Mouse (Mus musculus) ES-E14 (cell line): Measurements from ENCODE around the gene Gsg1l2. TPM values are rescaled to one million over a fixed set of nuclear protein-coding genes. Genes with fewer than 3 reads are reported as not detected.

Source experiments
- DNase-seq: peaks from one replicate; pipeline ENCODE4 v3.0.0-alpha.2; 2013; ENCODE audit warnings: low read depth, low spot score
- H3K27ac ChIP-seq: 2 replicates; pipeline ENCODE4 v1.5.1; 2012; ENCODE audit warnings: low read depth, mild to moderate bottlenecking, low read length, moderate library complexity, mixed read lengths; ENCODE audit not compliant: poor library complexity, insufficient read depth, severe bottlenecking
- H3K36me3 ChIP-seq: 2 replicates; pipeline ENCODE4 v1.6.1; 2012; ENCODE audit warnings: mild to moderate bottlenecking, low read length, moderate library complexity, mixed read lengths; ENCODE audit not compliant: control insufficient read depth, poor library complexity, insufficient read depth, severe bottlenecking
- H3K4me1 ChIP-seq, 2 experiments: fragments of 150-350 bp in 1 of 2; sonication (generic) in 1 of 2; 2 replicates each; pipeline ENCODE4 v1.6.1; 2012; ENCODE audit warnings: low read length in 2 of 2, mild to moderate bottlenecking in 1 of 2, mixed read lengths in 1 of 2; ENCODE audit not compliant: control insufficient read depth in 2 of 2, insufficient read depth in 2 of 2, poor library complexity in 1 of 2
- H3K4me3 ChIP-seq, 2 experiments: fragments of 150-350 bp in 1 of 2; sonication (generic) in 1 of 2; 2 replicates each; pipeline ENCODE4 v1.5.1; 2012; ENCODE audit warnings: low read length in 2 of 2, low read depth in 1 of 2, mild to moderate bottlenecking in 1 of 2, mixed read lengths in 1 of 2; ENCODE audit not compliant: insufficient read depth in 1 of 2, poor library complexity in 1 of 2, severe bottlenecking in 1 of 2
- H3K9ac ChIP-seq: 2 replicates; pipeline ENCODE4 v1.6.1; 2012; ENCODE audit warnings: low read depth, mild to moderate bottlenecking, low read length, mixed read lengths; ENCODE audit not compliant: poor library complexity, insufficient read depth, severe bottlenecking
- H3K9me3 ChIP-seq: fragments of 150-350 bp; sonication (generic); 2 replicates; pipeline ENCODE4 v1.6.1; 2012; ENCODE audit warnings: low read depth, mild to moderate bottlenecking, low read length; ENCODE audit not compliant: control insufficient read depth, insufficient read depth
- CHD2 ChIP-seq: IDR thresholded peaks from 2 replicates; pipeline ENCODE4 v1.6.1; 2014; ENCODE audit warnings: mild to moderate bottlenecking, low read depth, low read length, inconsistent platforms
- HCFC1 ChIP-seq: IDR thresholded peaks from 2 replicates; pipeline ENCODE4 v1.6.1; 2012; ENCODE audit warnings: low read length, inconsistent platforms, borderline replicate concordance; ENCODE audit not compliant: insufficient read depth
- MAFK ChIP-seq: IDR thresholded peaks from 2 replicates; pipeline ENCODE4 v1.6.1; 2014; ENCODE audit warnings: mild to moderate bottlenecking, low read depth, low read length, inconsistent platforms; ENCODE audit not compliant: insufficient read depth
- ZC3H11A ChIP-seq: IDR thresholded peaks from 2 replicates; pipeline ENCODE4 v1.6.1; 2012; ENCODE audit warnings: low read depth, mild to moderate bottlenecking, inconsistent platforms, low read length, borderline replicate concordance
- ZNF384 ChIP-seq: IDR thresholded peaks from 2 replicates; pipeline ENCODE4 v1.6.1; 2012; ENCODE audit warnings: low read depth, low read length, inconsistent platforms
- in situ Hi-C, 2 experiments: fragments of 600-800 bp; cut with MboI; formaldehyde crosslinking; loops; one replicate each; pipeline ENCODE4 v1.15.1; 2025; ENCODE audit warnings: low sequenced_read_pairs in 2 of 2, inconsistent platforms in 1 of 2; ENCODE audit not compliant: unreplicated experiment in 2 of 2
- total RNA-seq: library from RNA; depleted of rRNA; stranded (reverse); fragments of 300-350 nt; gene quantifications from 2 replicates; pipeline ENCODE4 v1.2.3, GENCODE M21; 2012; rRNA removed

Gsg1l2 gene
- total RNA-seq, 1 experiment, result not detected

- Histone ChIP-seq H3K27ac (no peak overlapping the region), H3K4me3 (no peak overlapping the region), H3K36me3 (no peaks in the 10 kb centered on the region), H3K9ac (no peak overlapping the region), H3K4me1 (no peaks in the 10 kb centered on the region), H3K9me3 (no peaks in the 10 kb centered on the region)
- no peak for DNase-seq
- in situ Hi-C loops, result no loop called here
- no peak for TF ChIP-seq CHD2
- TF ChIP-seq ZC3H11A, result no peak
- no peak for TF ChIP-seq MAFK
- TF ChIP-seq HCFC1, result no peak
- TF ChIP-seq ZNF384, result no peak
Observed at GRCm38 (mm10) chr11:67821560-67821959, 47.2 kb downstream of the Gsg1l2 start.

GRCm38 (mm10) chr11:67828360-67829059 is 54.1 kb downstream of the Gsg1l2 start:
- H3K4me3 ChIP-seq, result no peak overlapping the region
- H3K27ac ChIP-seq, result no peak overlapping the region
- no peak overlapping the region for H3K9ac ChIP-seq
- no peak for DNase-seq
- no peaks in the 10 kb centered on the region for H3K9me3 ChIP-seq
- no peak for TF ChIP-seq ZNF384
- no peak for TF ChIP-seq HCFC1
- TF ChIP-seq CHD2, result no peak
- TF ChIP-seq ZC3H11A, result no peak
- TF ChIP-seq MAFK, result no peak
- in situ Hi-C loops, result no loop called here
- H3K4me1 ChIP-seq, result no peaks in the 10 kb centered on the region
- H3K36me3 ChIP-seq, result no peaks in the 10 kb centered on the region

DNA sequence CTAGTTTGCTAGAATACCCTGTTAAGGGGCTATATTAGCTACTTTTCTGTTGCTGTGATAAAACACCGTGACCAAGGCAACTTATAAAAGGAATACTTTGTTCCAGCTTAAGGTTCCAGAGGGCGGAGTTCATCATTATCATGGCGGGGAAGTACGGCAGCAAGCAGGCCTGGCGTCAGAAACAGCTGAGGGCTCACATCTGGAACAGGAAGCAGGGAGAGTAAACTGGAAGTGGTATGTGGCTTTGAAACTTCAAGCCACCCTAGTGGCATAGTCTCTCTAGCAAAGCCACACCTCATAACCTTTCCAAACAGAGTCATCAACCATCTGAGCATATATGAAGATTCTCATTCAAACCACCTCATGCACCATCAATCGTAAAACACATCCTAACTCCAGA is 55.1 kb downstream of the Gsg1l2 start:
- in situ Hi-C loops, result no loop called here
- TF ChIP-seq HCFC1 (no peak), MAFK (no peak)
- H3K9ac ChIP-seq, result no peak overlapping the region

GRCm38 (mm10) chr11:67831820-67832219 is 57.4 kb downstream of the Gsg1l2 start:
- in situ Hi-C loops, result no loop called here
- DNase-seq, result no peak
- Histone ChIP-seq H3K36me3 (no peaks in the 10 kb centered on the region), H3K27ac (no peak overlapping the region), H3K9me3 (no peaks in the 10 kb centered on the region), H3K4me3 (no peak overlapping the region), H3K9ac (no peak overlapping the region), H3K4me1 (no peaks in the 10 kb centered on the region)
- no peak for TF ChIP-seq HCFC1
- TF ChIP-seq ZC3H11A, result no peak
- TF ChIP-seq MAFK, result no peak
- no peak for TF ChIP-seq CHD2
- no peak for TF ChIP-seq ZNF384

More for the DNA sequence above, 55.1 kb downstream of the Gsg1l2 start:
- Histone ChIP-seq H3K36me3 (no peaks in the 10 kb centered on the region), H3K4me3 (no peak overlapping the region), H3K4me1 (no peaks in the 10 kb centered on the region), H3K9me3 (no peaks in the 10 kb centered on the region), H3K27ac (no peak overlapping the region)
- DNase-seq, result no peak

DNA sequence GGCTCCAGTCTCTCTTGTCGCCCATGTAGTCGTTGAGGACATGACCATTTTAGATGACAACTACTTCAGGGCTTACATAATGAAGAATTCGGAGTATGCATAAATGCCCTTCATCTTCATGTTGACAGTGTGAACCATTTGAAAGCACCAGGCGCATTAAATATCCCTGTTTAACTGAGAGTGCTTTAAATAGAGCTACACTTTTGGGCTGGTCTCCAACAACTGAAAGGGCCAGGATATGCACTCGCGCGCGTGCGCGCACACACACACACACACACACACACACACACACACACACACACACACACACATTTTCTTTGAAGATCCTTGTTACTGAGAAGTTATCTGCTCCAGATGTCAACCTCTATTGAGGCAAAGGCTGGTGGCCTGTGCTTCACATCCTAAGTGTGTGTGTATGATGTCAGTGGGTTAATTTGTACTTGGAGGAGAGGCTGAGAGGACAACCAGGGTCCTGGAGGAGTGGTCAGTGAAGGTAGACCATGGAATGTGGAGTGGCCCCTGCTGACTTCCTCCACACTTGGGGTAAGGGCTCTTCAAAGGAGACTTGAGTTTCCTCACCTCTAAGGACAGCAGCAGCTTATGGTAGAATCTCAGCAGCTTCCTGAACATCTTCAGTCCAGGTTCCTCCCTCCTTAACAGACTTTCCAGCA is 61.1 kb downstream of the Gsg1l2 start:
- no peak overlapping the region for H3K27ac ChIP-seq
- TF ChIP-seq ZC3H11A (no peak), CHD2 (no peak), MAFK (no peak), ZNF384 (no peak), HCFC1 (no peak)
- no peaks in the 10 kb centered on the region for H3K9me3 ChIP-seq
- H3K36me3 ChIP-seq, result no peaks in the 10 kb centered on the region
- H3K4me1 ChIP-seq, result no peaks in the 10 kb centered on the region
- no peak overlapping the region for H3K9ac ChIP-seq
- in situ Hi-C loops, result no loop called here
- H3K4me3 ChIP-seq, result no peak overlapping the region
- no peak for DNase-seq

Other genes with a start within 250 kb of the Gsg1l2 start
- not detected in 2 replicates for gene Rcvrn, start 79.3 kb upstream of the Gsg1l2 start, total RNA-seq
- not detected in 2 replicates for gene Glp2r, start 3.5 kb upstream of the Gsg1l2 start, total RNA-seq
- not detected in 2 replicates for gene Dhrs7c, start 23.6 kb downstream of the Gsg1l2 start, total RNA-seq
- gene Usp43, start 147.5 kb downstream of the Gsg1l2 start, total RNA-seq, result 1.1 and 1.6 TPM in 2 replicates
- 0.36 and 0.48 TPM in 2 replicates for gene Cfap52, start 191.0 kb downstream of the Gsg1l2 start, total RNA-seq
- gene Stx8, start 191.6 kb downstream of the Gsg1l2 start, total RNA-seq, result 15.5 and 19.4 TPM in 2 replicates